Mouse (Mus musculus) megakaryocyte-erythroid progenitor cell, adult 5-6 weeks (primary cell): Measurements from ENCODE around the gene Map3k9. TPM values are rescaled to one million over a fixed set of nuclear protein-coding genes. Genes with fewer than 3 reads are reported as not detected.

ENCODE experiments used
- ATAC-seq: replicated peaks from 2 replicates; pipeline ENCODE4 v1.8.0; 2016; ENCODE audit warnings: mild to moderate bottlenecking, inconsistent platforms; ENCODE audit not compliant: severe bottlenecking, poor library complexity, low FRiP score, low TSS enrichment
- total RNA-seq, 2 experiments: library from RNA; stranded (forward) in 1 of 2; stranded (reverse) in 1 of 2; fragments of 200-1000, 215-1000 nt in 1 of 2; fragments of >200 nt in 1 of 2; fragmentation: Nextera tagmentation in 1 of 2; gene quantifications; 2 replicates each; pipeline ENCODE4 v1.2.3; 2014 to 2017

Gene Map3k9
- 0.67 TPM in 1 of 2 replicates, not detected in the other for total RNA-seq (2014; fragmentation: Nextera tagmentation)
- 0.19 TPM in 1 of 2 replicates, not detected in the other for total RNA-seq (2017)

DNA sequence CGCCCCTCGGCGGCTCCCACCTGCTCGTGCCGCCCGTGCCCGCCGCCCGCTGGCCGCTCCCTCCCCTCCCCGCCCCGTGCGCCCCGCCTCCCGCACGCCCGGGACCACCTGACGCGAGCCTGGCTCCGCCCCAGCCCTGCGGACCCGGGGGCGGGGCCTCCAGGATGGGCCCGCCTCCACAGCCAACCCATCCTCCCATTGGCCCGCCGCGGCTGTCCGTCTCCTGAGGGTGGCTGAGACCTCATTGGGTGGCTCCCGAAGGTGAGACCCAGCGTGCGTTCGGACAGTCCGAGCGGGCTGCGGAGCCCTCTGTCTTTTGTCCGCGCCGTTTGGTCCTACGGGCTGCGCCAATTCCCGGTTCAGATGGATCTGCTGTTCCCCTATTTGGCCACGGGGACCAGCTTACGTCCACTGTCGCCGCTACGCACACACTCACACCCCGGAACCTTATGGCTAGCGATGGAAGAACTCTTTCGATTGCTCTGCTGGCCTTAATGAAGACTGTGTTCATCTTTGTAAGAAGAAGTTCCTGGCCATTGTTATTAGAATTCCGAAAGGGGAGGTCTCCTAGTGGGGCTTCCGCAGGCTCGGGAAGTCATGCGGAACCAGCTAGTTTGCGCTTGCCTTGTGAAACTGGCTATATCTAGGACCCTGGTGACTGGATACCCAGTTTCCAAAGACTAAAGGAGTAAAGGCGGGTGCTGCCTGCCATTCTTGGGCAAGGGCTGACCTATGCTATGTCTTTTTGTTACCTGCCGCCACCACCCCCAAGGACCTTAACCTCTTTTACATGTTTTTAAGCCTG is at the start of gene Map3k9:
Map3k9 (minus strand) TSS at position 71 of the 805 bp plus-strand sequence.
- ATAC-seq: peak; percentile 99

DNA sequence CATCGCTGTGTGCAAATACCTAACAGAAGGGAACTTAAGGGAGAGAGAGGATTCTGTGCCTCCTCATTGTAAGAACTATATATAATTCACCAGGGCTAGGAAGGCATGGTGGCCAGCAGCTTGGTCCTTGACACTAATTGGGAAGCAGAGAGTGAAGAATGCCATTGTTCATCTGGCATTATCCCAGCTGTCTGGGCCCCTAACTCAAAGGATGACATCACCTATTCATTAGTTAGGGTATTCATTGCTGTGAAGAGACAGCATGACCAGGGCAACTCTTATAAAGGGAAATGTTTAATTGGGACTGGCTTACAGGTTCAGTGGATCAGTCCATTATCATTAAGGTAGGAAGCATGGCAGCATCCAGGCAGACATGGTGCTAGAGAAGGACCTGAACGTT is 47.4 kb upstream of the Map3k9 start:
- ATAC-seq: no peak

DNA sequence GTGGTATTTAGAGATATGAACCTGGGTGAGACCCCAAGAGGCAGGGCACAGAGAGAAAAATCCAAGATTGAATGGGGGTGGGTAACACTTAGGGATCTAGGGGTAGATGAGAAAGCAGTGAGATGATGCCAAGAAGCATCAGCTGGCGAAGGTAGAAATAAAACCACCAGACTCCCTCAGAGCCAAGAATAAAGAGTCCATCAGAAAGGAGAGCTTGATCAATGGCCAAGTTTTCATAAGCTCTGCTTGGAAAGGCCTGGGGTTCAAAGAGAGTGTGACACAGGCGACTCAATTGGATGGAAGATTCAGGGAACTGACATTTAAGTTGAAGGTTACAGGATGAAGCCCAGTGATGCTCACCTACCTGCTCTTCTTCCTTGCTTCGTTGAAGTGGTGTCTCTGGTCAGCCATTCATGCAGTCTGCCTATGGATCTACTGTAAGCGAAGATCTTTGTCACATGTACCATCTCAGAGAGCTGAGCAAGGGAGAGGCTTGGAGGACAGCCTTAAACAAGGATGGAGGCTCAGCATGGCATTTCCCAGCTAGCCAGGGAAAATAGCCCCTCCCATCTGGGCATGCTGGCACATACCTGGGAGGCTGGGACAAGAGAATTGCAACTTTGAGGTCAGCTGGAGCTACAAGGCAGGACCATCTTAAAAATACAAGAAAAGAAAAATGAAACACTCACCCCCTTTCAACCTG is 42.0 kb upstream of the Map3k9 start:
- no peak for ATAC-seq

DNA sequence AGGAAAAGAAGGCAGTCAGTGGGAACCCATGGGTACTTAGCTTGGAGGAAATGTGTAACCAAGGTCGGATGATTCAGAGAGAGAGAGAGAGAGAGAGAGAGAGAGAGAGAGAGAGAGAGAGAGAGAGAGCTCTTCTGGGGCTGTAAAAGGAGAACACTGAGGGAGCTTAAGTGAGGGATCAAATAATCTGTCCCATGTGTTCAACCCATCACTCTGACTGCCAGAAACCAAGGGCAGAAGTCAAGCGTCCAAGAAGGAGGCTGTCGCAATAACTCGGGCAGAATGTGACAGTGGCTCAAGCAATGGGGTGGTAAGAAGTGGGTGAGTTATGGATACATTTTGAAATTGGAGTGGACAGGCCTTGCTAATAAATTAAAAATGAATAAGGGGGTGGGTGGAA is 41.2 kb upstream of the Map3k9 start:
- no peak for ATAC-seq

DNA sequence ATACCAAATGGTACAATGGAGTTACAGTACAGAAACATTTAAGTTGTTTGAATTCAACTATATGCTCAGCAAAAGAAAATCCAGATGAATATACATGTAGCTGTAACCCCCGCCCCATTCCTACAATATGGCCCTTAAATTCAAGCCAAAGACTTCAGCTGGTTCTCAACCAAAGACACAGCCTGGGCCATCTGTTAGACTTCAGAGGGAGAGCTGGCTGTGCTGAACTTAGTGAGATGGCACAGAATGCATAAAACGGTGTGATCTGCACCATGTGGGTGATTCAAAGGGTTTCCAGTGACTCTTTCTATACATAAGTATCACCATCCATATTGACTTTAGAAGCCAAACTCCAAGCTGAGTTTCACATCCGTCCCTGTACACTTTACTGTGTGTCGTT is 39.7 kb upstream of the Map3k9 start:
- ATAC-seq: no peak

DNA sequence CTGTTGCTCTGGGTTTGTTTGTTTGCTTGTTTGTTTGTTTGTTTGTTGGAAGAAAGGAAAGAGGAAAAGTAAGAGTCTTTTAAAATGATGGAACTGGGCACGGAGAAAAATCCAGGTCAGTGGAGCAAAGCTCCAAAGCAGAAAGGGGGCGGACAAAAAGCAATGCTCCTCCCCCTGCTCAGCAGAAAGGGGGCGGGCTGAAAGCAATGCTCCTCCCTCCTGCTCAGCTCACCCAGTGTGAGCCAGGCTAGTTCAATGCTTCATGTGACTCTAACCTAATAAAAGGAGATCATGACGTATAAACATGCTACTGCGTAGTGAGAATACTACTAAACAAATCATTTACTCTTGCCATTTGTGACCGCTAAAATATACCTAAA is 36.1 kb upstream of the Map3k9 start:
- no peak for ATAC-seq

DNA sequence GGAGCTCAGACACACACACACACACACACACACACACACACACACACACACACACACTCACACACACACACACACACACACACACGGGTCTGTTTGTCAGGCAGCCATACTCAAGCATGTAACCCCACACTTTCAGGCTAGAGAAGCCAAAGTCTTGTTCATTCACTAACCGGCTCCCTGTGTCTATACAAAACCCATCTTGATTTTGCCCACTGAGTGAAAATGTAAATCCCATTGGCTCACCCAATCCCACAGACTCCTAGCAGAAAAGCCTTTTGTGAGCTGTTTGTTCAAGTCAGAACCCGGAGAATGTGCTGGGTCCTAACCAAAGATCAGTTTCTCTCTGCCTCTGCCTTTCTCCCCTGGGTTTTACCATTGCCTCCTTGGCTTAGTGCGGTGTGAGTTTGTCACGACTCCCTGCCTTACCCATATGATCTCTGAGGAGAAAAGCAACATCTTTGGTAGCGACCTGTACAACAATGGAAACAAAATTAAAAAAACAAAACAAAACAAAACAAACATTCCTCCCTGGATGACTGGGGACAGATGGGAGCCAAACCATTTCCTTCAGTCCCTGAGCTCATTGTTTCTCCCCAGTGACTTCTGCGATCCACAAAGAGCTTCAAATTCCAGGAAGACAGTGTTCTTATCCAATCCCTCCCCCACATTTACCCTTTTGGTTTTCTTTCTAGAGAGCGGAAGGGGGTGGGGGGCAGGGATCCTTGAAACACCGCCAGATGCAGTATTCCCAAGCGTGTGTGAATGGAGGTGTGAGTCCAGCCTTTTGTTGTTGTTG is 35.6 kb upstream of the Map3k9 start:
- no peak for ATAC-seq

DNA sequence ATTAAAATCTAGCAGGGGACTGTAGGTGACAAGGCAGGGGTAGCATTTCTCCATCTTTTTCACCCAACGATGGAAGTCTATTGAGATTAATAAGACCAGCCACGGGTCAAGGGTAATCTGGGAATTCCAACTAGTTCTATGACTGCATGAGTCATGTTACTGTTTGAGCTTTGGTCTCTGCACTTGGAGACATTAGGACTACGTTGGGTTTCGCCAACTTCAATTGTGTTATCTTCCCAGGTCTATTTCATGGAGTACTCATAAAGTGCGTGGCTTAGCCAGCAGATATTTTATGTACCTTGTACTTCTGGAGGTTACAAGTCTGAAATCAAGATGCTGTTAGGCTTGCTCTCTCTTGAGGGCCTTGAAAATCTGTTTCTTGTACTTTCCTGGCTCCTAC is 33.8 kb upstream of the Map3k9 start:
- no peak for ATAC-seq

DNA sequence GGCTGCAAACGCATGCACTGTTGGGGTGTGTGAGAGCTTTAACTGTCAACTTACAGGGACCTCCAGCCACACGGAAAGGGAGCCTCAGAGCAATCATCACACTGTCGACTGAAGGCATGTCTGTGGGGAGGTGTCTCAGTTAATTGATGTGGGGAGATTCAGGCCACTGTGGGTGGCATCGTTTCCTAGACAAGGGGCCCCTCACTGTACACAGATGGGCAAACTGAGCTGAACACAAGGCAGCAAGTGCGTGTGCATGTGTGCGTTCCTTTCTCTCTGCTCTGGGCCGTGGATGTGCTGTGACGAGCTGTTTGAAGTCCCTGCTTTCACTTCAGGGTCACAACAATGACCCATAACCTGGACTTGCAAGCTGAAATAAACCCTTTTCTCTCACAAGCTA is 29.4 kb upstream of the Map3k9 start:
- no peak for ATAC-seq

DNA sequence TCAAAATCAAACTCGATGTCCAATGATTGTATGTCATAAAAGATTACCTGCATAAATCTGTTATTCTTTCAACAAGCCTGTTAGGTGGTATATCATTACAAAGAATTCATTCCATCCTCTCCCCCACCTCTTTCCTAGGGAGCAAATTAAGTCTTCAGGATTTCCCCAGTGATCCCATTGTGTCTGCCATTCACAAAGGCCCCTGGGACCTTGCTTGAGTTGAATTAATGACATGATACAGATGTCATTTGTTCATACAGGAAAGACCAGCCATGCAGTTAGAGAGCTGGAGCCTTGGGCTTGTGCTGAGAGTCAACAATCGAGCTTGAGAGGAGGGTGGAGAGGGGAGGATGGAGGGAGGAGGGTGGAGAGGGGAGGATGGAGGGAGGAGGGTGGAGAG is 27.6 kb upstream of the Map3k9 start:
- ATAC-seq: no peak

DNA sequence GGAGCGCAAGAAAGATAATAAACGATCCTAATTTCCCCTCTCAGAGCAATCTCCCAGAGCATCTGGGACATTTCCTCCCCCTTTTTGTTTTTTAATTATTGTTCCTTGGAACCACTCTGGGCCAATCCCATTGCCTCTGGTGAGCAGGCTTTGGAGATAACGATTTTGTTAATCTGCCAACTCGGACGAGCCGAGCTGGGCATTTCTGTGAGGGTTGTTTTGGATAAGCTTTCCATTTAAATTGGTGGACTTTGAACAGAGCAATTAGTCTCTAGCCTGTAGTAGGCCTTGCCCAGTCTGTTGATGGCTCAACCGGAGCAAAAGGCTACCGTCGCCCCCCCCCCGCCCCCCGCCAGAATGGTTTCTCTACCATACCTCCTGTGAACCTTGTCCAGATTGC is 27.0 kb upstream of the Map3k9 start:
- ATAC-seq: peak; percentile 49; the same call in 1 of the 2 replicates

DNA sequence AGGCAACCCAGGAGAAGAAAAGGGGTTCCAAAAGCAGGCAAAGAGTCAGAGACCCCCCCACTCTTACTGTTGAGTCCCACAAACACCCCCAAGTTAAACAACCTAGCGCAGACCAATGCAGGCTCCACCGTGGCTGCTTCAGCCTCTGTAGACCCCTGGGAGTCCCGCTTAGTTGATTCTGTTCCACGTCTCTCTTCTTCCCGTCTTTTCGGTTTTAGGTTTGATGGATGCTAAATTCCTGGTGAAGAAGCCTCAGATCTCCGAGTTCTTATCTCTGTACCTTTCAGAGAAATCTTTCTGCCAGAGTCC is 26.5 kb upstream of the Map3k9 start:
- no peak for ATAC-seq

DNA sequence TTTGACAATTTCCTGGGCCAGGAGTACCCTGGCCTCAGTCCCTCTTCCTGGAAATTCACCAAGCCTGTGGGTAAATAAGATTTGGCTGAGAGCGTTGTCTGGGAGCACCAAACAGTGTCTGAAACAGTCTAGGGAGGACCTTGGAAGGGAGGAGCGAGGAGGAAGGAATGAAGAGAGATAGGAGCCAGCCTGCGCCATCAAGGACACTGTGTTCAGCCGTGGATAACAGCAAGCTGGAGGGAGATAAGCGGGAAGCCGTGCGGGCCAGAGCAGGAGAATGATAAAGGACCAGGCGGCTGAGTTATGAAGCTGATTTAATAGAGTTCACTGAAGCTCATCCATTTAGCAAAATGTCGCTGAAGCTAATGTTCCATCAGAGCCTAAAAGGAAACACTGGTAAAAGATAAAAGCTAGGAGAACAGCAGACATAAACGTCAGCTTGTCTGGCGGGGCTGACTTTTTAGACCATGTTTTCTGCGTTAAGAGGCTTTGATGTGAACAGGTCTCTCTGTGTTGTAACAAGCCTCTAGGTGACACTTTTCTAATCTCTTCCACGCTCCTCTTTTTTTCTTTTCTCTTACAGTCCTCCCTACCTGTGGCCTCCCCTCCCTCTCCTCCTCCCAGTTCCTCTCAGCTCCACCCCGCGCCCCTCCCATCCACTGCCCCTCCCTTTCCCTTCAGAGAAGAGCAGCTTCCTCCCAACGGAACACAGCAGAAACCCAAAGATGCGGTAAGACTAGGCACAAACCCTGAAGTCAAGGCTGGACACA is 26.0 kb upstream of the Map3k9 start:
- peak; percentile 89 for ATAC-seq

DNA sequence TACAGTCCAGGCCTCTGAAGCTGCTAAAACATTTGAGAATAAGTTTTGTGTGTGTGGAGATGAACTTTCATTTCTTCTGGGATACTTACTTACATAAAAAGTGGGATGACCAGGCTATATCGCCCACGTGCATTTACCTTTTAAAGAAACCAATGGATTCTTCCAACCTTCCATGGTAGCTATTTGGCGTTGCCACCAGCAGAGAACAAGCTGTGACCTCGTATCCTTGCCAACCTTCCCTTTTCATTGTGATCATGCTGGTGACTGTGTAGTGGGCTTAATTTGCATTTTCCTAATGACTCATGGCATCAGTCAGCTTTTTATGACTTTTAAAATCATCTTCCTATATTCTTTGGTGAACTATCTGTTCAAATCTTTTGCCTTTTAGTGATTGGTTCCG is 25.1 kb upstream of the Map3k9 start:
- ATAC-seq: no peak

DNA sequence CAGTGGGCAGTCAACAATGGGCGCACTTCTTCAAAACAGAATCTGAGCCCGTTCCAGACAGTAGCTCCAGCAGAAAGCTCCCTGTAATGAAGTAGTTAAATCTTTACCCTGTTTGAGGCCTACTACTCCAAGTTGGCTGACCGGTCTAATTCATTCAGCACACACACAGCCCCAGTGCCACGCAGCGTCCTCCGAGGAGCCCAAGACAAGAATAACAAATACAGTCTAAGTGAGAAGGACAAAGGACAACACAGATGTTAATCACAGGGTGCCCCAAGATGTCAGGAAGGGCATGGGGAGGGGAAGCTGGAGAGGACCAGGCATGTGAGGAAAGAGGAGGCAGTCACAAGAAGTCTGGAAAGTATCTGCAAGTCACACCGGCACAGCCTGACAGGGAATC is 22.8 kb upstream of the Map3k9 start:
- ATAC-seq: no peak

DNA sequence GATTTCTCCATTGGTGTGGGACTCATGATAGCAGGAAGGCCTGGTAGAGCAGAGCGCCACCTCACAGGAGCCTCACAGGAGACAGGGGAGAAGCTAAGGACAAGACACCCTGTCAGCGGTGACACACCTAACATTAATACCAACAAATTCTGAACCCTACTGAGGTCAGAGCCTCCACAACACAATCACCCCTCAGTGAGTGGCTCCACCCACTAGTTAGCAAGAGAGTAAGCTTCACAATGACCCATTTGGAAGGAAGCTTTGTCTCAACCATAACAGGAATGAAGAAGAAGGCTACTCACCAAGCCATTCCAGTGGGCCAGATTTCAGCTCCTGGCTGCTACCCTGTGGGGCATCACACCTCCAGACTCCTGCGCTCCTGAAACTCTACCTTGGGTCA is 22.0 kb upstream of the Map3k9 start:
- no peak for ATAC-seq

DNA sequence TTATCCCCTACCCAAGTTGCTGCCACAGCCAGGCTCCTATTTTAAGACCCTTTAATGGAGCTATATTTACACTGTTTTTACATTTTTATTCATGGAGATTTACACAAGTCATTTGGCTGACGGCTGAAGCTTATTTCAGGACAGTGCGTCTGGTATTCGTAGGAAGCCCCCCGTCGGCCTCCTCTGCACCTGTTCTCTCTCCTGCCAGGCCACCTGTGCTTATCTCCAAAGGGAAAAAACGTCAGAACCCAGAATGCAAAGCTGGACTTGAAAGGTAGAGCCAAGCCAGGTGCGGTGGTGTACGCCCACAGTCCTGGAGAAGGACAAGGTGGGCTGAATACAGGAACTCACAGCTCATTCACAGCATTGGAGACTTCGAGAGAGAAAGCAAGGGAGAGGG is 20.2 kb upstream of the Map3k9 start:
- no peak for ATAC-seq

DNA sequence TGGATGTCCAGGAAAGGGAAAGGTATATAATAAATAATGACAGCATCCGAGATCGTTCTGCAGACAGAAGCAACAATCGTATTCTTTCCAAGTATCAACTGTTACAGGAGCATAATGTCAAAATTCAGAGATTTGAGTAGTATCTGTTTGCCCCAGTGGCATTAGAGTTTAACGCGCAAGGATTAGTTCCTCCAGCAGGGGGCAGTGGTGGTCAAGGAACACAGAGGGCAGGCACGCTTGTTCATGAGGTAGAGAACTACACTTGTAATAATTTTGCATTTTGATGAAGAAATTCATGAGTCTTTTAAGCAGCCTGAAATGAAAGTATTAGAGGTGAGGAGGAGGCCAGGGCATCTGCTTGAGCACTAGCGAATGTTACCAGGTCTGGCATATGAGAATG is 15.6 kb upstream of the Map3k9 start:
- peak; percentile 85; the same call in 1 of the 2 replicates for ATAC-seq

DNA sequence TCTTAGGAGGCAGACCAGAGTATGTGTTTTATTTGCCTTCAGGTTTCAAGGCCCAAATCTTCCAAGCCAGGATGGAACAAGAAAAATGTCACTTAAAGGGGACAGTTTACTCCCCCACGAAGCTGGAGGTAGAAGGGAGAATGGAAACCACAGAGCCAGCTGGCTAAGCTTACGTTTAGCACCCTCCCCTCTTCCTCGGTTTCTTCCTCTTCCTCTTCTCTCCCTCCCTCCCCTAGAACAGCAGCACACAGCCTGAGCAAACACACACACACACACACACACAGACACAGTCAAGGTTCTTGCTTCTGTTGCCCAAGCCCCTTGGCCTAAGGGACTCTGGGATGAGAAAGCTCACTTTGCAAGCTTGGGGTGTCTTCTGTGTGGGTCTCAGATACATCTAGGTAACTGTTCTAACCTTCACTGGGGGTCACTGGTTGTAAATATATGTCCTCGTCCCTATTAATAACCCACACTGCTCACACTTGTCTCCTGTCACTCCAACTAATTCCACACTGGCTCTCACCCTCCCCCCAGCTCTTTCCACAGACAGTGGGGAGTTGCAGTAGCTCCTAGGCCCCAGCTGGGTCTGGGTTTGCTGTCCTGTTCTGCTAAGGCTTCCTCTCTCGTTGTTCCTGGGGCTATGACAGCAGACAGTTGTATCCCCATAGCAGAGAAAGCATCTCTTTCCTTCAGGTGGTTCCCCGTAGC is 11.7 kb upstream of the Map3k9 start:
- no peak for ATAC-seq
